Mouse (Mus musculus) inflammation-experienced regulatory T-cells, adult 6 months (primary cell): Measurements from ENCODE around the gene Tbc1d16. TPM values are rescaled to one million over a fixed set of nuclear protein-coding genes. Genes with fewer than 3 reads are reported as not detected.
"Not testable (repeated sequence)": the region's sequence is repeated elsewhere in the genome, so short reads cannot be mapped to it uniquely, and the experiment has no call there.

ENCODE experiments used
- ATAC-seq: one replicate; pipeline ENCODE4 v1.8.0; 2017
- polyA plus RNA-seq, 3 experiments: library from polyadenylated mRNA; unstranded; fragments of 100-300 nt; shearing (Covaris generic); gene quantifications; one replicate each; pipeline ENCODE4 v1.2.1; 2017

The Tbc1d16 gene
- polyA plus RNA-seq, 3 experiments from 2014 or later: 0.20 to 0.55 (median 0.33) TPM

- peak; percentile 77 for ATAC-seq
These were observed 118.8 kb downstream of the Tbc1d16 start for GRCm38 (mm10) chr11:119109415-119110071.

- no peak for ATAC-seq
These were observed 119.6 kb downstream of the Tbc1d16 start for GRCm38 (mm10) chr11:119108573-119109263.

- ATAC-seq: peak; percentile 30
These were observed 122.0 kb downstream of the Tbc1d16 start for GRCm38 (mm10) chr11:119106289-119106688.

DNA sequence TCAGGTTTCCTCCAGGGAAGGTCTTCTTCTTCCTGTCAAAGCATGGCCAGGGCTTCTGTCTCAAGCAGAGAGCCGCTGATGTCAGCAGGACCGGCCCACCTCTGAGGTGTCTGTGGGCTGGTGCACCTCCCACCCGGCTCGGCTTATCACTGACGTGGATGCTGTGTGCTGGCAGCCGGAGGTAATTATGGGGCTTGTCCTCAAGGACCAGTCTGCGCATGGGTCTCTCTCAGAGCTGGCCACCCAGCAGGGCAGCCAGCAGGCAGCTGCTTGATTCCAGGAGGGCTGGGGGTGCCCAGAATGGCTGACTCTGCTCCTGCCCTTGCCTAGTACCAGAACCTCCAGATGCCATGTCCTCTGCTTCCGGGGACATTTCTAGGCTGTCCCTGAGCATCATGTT lies 122.6 kb downstream of the Tbc1d16 start:
- no peak for ATAC-seq

GRCm38 (mm10) chr11:119105071-119105609 lies 123.2 kb downstream of the Tbc1d16 start:
- no peak for ATAC-seq

GRCm38 (mm10) chr11:119103991-119104390 lies 124.3 kb downstream of the Tbc1d16 start:
- no peak for ATAC-seq

GRCm38 (mm10) chr11:119100355-119100754 lies 127.9 kb downstream of the Tbc1d16 start:
- ATAC-seq: not testable (repeated sequence)

- ATAC-seq: no peak
These were observed 130.1 kb downstream of the Tbc1d16 start for GRCm38 (mm10) chr11:119098202-119098601.

DNA sequence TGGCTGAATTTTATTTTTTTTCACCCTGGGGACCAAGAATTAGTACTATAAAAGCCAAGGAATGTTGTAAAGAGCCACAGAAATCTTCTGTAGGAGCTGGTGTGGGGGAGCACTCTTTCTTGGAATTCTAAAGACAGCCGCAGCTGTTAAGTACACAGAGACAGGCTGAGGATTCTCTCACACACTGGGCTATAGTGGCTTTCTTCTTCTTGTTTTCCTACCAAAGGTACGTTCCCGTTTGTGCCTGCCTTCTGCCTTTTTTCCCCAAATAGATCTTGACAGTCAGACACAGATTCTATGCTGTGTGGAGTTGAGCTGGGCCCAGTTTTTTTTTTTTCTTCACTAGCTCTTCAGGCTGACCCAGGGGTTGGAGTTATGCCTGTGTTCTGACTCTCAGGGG lies 132.9 kb downstream of the Tbc1d16 start:
- ATAC-seq: no peak

DNA sequence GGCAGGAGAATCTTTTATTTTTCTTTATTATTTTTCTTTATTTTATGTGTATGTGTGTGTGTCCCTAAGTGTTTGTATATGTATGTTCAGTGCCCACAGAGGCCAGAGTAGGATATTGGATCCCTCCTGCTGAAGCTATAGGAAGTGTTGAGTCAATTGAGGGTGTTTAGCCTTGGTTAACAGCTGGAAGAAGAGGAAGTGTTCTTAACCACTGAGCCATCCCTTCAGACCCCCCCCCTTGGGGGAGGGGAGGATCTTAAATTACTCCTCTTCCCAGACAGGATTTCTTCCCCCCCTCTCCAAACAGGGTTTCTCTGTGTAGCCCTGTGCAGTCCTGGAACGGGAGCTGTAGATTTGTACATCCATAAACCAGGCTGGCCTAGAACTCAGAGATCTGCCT lies 135.0 kb downstream of the Tbc1d16 start:
- no peak for ATAC-seq

Other genes starting within 250 kb of the Tbc1d16 start
- gene Enpp7, start 240.3 kb downstream of the Tbc1d16 start, polyA plus RNA-seq: not detected
- 1 to 10 TPM in 2 of 3 experiments, under 1 TPM in 1; 0.83 to 1.6 (median 1.0) TPM for gene Cbx2, start 205.5 kb downstream of the Tbc1d16 start, polyA plus RNA-seq
- gene Cbx8, start 187.5 kb downstream of the Tbc1d16 start, polyA plus RNA-seq: 1 to 10 TPM; 6.5 to 7.6 (median 7.5) TPM
- gene Cbx4, start 142.3 kb downstream of the Tbc1d16 start, polyA plus RNA-seq: 1 to 10 TPM; 2.0 to 3.6 (median 2.3) TPM
- gene Ccdc40, start 73 bp upstream of the Tbc1d16 start, polyA plus RNA-seq: 1 to 10 TPM; 1.6 to 4.2 (median 3.3) TPM
- gene Gaa, start 39.4 kb upstream of the Tbc1d16 start, polyA plus RNA-seq: 10 to 100 TPM in 2 of 3 experiments, 1 to 10 TPM in 1; 9.2 to 13.4 (median 11.8) TPM
- 100 to 1,000 TPM; 180 to 214 (median 192) TPM for gene Eif4a3, start 71.6 kb upstream of the Tbc1d16 start, polyA plus RNA-seq
- not detected for gene Card14, start 79.3 kb upstream of the Tbc1d16 start, polyA plus RNA-seq
- 10 to 100 TPM in 2 of 3 experiments, 1 to 10 TPM in 1; 7.9 to 16.6 (median 11.9) TPM for gene Sgsh, start 127.0 kb upstream of the Tbc1d16 start, polyA plus RNA-seq
- 10 to 100 TPM; 13.3 to 31.3 (median 23.4) TPM for gene Slc26a11, start 127.1 kb upstream of the Tbc1d16 start, polyA plus RNA-seq
- gene Rnf213, start 164.6 kb upstream of the Tbc1d16 start, polyA plus RNA-seq: 10 to 100 TPM; 33.9 to 48.2 (median 43.3) TPM